Mouse (Mus musculus) regulatory T cell (primary cell): ENCODE results near the gene Vrk1.

ENCODE experiments used
- in situ Hi-C: fragments of 300-600 bp; cut with MboI, MseI; formaldehyde crosslinking; loops from one replicate; pipeline ENCODE4 v1.15.1; 2025; ENCODE audit warnings: high pct_unique_total_duplicates

The Vrk1 gene

DNA sequence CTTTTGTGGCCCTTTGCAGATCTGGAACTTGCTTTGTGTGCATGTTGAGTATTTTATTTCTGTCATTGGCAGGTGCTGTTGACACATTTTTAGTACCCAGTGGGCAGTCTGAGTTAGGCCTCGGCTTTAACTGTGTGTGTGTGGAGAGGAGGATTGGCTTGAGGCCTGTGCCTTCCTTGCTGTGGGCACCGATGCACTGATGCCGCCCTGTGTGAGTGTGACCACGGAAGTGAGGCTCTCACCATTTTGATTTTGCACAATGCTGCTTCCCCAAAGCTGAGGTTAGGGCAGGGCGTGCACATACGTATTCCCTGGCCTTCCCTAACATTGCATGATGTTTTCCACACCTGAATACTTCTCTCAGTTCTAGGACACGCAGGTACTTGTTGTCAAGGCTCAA is 30.2 kb downstream of the Vrk1 start:
- in situ Hi-C loops = no loop called here

GRCm38 (mm10) chr12:106046143-106046795 is 36.2 kb downstream of the Vrk1 start:
- in situ Hi-C loops = no loop called here

DNA sequence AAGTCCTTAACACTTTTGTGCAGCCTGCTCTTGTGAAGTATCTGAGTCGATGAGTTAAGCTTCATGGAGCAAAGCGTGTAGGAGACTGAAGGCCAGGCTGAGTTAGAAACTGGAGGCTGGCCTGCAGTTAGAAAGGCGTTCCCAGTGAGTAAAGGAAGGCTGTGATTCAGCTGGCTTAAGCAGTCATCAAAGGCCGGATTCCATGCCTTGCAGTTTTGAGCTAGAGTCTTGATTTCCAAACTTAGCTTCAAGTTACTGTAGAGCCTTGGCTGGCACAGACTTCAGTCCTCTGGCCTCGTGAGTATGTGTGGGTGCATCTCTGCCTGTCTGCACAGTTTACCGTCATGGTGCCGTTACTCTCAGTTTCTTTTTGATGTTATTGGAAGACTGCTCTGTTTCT is 42.2 kb downstream of the Vrk1 start:
- in situ Hi-C loops = loop anchor here (10.0 kb wide), 2 partner anchors 67 to 197 kb away; no protein-coding TSS in a partner anchor

- in situ Hi-C loops = loop anchor here (10.0 kb wide), 2 partner anchors 71 to 201 kb away; no protein-coding TSS in a partner anchor
Measured at GRCm38 (mm10) chr12:106055799-106056198, 45.8 kb downstream of the Vrk1 start.

GRCm38 (mm10) chr12:106059873-106060573 is 50.0 kb downstream of the Vrk1 start:
- in situ Hi-C loops = loop anchor here (10.0 kb wide), 2 partner anchors 75 to 205 kb away; no protein-coding TSS in a partner anchor

- in situ Hi-C loops = no loop called here
Measured at GRCm38 (mm10) chr12:106070434-106071155, 60.6 kb downstream of the Vrk1 start.

- in situ Hi-C loops = no loop called here
Measured at GRCm38 (mm10) chr12:106071575-106072166, 61.6 kb downstream of the Vrk1 start.

DNA sequence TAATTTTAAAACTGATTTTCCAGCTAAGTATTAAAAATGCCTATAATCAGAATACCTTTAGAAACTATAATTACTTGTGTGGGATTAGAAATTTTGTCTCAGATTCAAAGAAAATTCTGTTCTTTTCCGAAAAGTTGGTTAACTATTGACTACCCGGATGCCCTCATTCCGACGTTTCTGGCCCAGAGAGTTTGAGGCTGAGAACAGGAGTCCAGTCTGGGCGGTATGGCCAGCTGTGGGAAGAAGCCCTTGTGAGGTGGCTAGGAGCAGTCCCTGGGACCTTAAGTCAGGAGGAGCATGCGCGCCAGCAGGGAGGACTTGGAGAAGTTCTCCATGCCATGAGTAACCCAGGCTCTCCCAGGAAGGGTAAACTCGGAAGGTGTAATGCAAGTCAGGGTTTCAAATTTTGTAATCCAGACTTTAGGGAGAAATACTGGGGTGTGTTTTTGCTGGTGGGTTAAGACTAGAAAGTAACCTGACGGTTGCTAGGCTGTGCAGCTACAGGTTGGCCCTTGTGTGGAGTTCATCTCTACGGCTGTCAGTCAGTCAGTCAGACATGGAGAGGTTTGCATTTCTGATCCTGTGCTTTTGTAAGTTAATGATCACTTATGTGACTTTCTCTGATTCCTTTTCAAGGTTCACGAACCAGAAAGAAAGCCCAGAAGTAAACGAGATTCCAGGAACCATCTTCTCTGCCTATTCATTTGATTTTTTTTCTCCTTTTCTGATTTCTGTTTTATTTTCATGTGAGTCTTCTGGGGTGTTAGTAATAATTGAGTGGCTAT is 64.5 kb downstream of the Vrk1 start:
- in situ Hi-C loops = no loop called here

- in situ Hi-C loops = no loop called here
Measured at GRCm38 (mm10) chr12:106076131-106076530, 66.1 kb downstream of the Vrk1 start.

DNA sequence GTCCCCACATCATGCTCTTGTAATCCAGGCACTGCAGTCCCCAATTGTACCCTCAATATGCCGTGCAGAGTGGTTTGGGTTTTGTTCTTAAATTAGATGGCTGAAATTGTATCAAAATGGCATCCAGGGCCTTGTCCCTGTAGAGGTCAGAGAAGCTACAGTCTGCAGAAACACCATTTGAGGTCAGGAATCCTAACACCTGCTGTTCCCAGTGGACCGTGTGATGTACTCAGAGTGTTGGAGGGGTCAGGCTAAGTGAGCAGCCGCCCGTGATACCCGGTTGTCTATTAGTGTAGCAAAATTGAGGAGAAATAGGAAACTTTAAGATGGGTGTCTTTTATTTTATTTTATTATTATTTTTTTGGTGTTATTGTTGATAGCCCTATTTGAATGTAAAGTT is 70.5 kb downstream of the Vrk1 start:
- in situ Hi-C loops = no loop called here

GRCm38 (mm10) chr12:106080945-106081747 is 71.1 kb downstream of the Vrk1 start:
- in situ Hi-C loops = no loop called here

- in situ Hi-C loops = no loop called here
Measured at GRCm38 (mm10) chr12:106081748-106082140, 71.7 kb downstream of the Vrk1 start.

DNA sequence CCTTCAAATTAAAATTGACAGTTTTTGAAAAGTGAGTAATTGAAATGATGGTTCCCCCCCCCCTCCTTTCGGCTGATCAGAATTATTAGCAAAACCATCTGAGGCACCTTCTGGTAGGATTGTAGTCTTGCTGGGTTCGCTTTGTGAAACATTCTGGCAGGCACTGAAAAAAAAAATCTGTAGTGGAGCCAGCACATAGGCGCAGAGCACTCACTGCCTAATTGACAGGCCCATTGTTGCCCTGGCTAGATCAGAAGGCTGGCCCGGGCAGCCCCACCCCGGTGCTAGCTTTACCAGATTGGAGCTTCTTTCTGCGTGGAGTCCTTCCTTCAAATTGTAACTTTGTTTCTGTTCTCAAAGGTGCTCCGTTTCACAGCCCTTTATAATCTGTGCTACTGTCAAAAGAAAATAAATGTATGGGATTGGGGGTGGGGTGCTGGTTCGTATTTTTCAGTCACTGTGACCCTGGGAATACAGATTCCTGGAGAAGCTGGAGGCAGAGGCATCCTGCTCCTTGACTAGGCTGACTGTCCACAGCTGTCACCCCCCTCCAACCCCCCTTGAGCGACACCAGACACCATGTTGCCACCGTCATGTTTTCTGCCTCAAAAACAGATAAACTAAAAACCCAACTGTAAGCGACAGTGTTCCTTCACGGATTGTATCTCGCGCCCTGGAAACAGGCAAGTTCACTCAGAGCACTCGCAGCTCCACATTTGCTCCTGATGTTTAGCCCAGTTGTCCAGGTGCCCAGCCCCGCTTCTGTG is 72.3 kb downstream of the Vrk1 start:
- in situ Hi-C loops = no loop called here

- in situ Hi-C loops = no loop called here
Measured at GRCm38 (mm10) chr12:106082958-106083381, 72.9 kb downstream of the Vrk1 start.

DNA sequence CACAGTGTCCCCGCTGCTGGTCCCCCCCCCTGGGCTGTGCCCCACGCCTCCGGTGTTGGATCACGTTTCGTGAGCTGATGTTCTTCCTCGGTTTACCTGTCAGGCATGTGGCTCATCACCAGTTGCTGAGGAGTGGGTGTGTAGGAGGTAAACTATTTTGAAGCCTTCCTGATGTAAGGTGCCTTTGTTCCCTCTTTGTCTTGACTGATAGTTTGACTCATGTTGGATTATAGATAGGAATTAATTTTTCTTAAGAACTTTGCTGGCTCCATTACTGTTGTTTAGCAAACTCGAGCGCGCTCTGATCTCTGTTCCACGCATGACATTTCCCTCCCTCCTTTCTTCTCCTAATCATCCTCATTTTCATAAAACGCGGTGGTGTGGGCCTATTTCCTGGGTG is 74.1 kb downstream of the Vrk1 start:
- in situ Hi-C loops = no loop called here

DNA sequence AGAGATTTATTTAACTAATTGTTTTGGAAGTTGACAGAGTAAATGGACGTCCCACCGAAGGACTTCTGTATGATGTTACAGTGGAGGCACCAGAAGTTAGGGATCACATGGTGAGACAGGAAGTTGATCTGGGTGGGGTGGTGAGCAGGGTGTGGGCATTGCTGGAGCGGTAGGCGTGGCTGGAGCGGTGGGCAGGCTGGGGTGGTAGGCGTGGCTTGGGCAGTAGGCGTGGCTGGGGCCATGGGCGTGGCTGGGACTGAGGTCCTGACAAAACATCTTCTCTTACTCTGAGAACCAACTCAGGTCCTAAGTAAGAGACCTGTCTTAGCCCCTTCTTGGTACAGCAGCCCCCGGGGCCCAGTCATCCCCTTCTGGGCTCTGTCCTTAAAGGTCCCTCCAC is 84.8 kb downstream of the Vrk1 start:
- in situ Hi-C loops = no loop called here

GRCm38 (mm10) chr12:106102003-106102402 is 92.0 kb downstream of the Vrk1 start:
- in situ Hi-C loops = no loop called here

DNA sequence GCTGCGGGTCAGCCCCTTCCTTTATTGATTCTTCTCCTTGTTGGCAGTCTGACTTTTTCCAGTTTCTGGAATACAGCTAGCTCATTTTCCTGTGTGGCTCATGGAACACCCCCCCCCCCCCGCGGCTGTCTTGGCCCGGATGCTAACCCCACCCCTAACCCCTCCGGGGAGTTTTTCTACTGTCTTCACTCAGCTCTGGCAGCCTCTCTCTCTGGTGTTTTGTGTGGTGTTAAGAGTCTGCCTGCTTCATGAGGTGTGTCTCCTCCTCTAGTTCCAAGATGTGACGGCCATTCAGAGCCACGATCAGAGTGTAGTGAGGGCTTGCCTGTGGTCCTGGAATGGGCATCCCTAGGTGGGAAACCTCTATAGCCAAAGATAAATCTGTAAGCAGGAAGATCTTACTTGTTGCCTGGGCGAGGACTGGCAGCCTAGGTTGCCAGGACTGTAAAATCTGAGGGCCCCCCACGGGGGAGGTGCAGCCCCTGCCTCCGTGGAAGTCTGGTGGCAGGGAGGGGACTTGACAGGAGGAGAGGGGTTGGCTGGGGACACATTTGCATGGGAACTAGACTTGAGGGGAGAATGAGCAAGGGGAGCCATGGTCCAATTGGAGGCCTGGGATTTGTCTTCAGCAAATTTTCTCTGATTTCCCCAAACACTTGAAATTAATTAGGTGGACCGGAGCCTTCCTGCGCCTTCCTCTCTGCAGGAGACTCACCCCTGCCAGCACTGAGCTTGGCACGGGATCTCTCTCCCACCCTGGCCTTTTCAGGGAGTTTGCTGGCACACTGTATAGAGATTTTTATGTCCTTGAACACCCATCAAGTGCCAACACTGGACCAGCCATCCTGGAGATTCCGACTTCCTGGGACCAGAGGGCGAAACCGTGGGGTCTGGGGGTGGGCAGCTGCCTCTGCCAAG is 93.0 kb downstream of the Vrk1 start:
- in situ Hi-C loops = no loop called here

DNA sequence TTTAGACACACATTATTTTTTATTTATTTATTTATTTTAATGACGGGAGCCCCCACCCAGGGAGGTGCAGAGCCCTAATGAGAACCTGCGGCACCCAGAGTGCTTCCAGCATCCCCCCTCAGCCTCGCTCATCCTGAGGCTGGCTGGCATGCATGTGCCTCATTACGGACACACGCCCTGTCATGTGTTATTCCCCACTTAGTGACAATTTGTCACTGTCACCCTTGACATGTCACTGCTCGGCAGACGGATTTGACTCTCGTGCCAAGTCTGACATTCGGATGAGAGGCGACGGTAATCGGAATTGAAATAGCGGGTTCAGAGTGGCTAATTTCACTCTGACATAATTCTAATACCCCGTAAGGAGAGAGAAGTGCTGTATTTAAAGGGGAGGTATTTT is 97.2 kb downstream of the Vrk1 start:
- in situ Hi-C loops = no loop called here
